Mouse (Mus musculus) erythroid progenitor cell, adult 5-6 weeks (primary cell): ENCODE data around the gene Mmp24. TPM values are rescaled to one million over a fixed set of nuclear protein-coding genes. Genes with fewer than 3 reads are reported as not detected.
A peak's percentile ranks its signal among the peaks of the same experiment; 100 is the strongest.
"Not testable (repeated sequence)": the region's sequence is repeated elsewhere in the genome, so short reads cannot be mapped to it uniquely, and the experiment has no call there.

Source experiments
- ATAC-seq: replicated peaks from 2 replicates; pipeline ENCODE4 v1.8.0; 2016; ENCODE audit warnings: moderate number of reproducible peaks, mild to moderate bottlenecking, moderate TSS enrichment, inconsistent platforms; ENCODE audit not compliant: poor library complexity, low FRiP score, severe bottlenecking
- total RNA-seq, 2 experiments: library from RNA; stranded (forward) in 1 of 2; stranded (reverse) in 1 of 2; fragments of 150-400 nt in 1 of 2; fragments of 186-747, 209-891 nt in 1 of 2; gene quantifications; 2 replicates each; pipeline versions ENCODE4 v1.2.3 to v1.2.4; 2015 to 2017; ENCODE audit warnings: low replicate concordance in 2 of 2

The Mmp24 gene
- total RNA-seq (2015; ENCODE audit: low replicate concordance) (not detected in 2 replicates), total RNA-seq (2017; ENCODE audit: low replicate concordance) (not detected in 2 replicates)

GRCm38 (mm10) chr2:155774927-155775684, at the start of gene Mmp24:
Mmp24 (plus strand) TSS chr2:155775342.
- ATAC-seq, result no peak

DNA sequence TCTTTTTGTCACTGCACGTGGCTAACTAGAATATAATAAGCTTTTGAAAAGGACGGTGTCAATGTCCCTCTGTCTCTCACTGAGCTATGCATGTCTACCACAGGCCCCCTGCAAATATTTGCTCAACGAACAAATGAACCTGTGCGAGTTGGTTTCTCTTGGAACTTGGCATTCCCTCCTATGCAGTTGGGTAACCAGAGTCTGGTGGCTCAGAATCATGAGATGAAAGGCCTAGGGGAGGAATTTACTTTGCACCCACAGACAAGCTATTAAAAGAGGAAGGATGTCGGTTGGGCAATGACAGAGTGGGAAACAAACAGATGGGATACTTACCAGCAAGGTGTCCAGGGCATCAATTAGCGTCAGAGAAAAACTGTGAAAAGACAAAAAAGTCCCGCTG, 48.8 kb upstream of the Mmp24 start:
- ATAC-seq, result no peak

DNA sequence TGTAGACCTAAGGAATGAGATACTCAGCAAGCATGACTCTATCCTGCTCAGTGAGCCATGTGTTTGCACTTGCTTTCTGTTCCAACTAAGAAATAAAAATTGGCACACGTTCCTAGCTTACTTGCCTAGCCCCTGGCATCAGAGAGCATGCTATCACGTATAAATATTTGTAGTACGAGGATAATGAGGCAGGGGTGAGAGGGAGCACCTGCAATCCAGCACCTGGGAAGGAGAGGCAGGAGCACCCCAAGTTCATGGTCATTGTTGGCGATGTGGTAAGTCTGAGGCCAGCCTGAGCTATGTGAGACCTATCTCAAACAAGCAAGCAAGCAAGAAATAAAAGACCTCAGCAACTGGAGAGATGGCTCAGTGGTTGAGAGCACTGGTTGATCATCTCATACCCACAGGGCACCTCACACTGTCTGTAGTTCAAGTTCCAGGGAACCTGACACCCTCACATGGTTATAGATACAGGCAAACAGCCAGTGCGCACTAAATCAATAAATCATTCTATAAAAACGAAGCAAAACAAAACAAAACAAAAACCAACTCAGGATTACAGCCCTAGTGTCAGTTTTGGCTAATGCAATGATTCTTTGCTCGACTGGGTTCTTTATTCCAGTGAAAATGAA, 47.3 kb upstream of the Mmp24 start:
- no peak for ATAC-seq

DNA sequence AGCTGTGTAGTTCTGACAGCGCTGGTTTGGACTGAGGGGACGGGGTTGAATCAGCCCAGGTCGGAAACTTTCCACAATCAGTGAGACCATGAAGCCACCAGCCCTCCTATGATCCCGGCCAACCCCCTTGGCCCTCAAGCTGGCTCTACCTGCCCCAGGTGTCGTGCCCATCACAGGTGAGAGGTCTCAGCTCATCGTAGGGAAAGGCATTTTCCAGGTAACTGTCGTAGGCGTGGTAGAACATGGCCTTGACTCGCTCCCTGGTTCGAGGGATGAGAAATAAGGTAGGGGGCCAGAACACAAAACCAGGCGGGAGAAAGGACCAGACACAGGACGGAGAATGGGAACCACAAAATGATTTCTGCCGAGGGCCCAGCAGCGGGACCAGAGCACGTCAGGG, 46.4 kb upstream of the Mmp24 start:
- ATAC-seq, result no peak

DNA sequence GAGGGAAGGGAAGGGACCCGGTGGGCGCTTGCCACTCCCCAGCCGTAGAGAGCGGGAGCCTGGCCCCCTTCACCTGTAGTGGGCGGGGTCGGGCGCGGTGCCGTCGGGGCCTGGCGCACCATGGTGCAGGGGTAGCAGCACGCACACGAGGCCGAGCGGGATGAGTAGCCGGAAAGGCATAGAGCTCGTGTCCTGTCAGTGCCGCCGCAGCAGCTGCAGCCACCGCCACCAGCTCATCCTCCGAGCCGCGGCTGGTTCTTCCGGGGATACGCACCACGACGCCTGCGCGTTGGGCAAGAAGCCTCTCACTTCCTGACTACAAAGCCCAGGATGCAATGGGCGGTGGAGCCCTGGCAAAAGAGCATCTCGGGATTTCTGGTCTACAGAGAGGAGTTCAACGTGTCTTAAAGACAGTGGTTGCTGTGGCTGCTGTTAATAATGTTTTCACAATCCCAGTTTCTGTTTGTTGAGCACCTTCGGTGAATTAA, 45.9 kb upstream of the Mmp24 start, which contains the start of gene Edem2:
TSS of gene Edem2 (minus strand) at position 318 of the 488 bp plus-strand sequence.
- ATAC-seq, result peak; percentile 99

GRCm38 (mm10) chr2:155735080-155735479, 40.1 kb upstream of the Mmp24 start:
- ATAC-seq, result no peak

DNA sequence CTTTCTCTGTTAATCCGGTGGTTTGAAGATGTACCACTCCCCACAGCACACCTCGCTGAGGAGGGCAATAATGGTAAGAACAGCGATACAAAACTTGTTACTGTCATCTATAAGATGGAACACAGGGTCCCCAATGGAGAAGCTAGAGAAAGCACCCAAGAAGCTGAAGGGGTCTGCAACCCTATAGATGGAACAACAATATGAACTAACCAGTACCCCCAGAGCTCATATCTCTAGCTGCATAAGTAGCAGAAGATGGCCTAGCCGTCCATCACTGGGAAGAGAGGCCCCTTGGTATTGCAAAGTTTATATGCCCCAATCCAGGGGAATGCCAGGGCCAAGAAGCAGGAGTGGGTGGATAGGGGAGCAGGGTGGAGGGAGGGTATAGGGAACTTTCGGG, 39.4 kb upstream of the Mmp24 start, which contains the start of gene Gm17581:
TSS of gene Gm17581 (minus strand) at position 101 of the 400 bp plus-strand sequence.
- ATAC-seq, result not testable (repeated sequence)

DNA sequence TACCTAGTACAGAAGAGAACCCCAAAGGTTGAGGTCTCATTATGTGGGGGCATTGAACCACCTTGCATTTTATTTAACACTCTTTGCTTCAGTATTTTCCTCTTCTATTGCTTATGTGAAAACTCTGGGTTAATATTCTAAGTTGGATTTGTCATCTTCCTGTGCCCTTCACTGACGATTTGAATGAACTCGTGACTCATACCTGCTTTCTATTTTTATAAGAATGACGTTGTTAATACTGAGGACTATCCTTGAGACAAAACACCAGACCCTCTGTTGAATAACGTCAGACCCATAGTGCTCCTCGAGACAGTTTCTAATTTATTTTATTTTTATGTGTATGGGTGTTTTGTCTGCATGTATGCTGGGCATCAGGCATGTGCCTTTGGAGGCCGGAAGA, 38.2 kb upstream of the Mmp24 start:
- no peak for ATAC-seq

- no peak for ATAC-seq
These were observed 37.3 kb upstream of the Mmp24 start for GRCm38 (mm10) chr2:155737803-155738202.

GRCm38 (mm10) chr2:155742211-155742610, 32.9 kb upstream of the Mmp24 start:
- ATAC-seq, result no peak

DNA sequence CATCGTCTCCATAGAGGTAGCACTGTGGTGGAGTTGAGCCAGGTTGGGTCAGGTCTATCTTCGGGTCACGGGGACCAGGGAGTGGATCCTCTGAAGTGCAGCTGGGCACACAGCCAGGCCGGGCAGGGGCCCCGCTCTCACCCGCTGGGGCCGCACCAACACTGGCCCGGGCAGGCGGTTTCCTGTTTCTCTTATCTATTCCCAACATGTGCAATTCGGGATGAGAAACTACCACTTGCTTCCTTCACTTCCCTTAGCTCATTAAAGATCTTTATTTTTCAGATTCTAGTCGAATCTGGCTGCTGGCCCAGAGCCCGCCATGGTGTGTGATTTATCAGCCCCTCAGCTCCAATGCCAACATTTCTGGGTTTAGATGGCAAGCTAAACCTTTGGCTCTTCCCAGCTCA, 32.2 kb upstream of the Mmp24 start:
- ATAC-seq, result no peak

- no peak for ATAC-seq
These were observed 31.8 kb upstream of the Mmp24 start for GRCm38 (mm10) chr2:155743351-155743750.

DNA sequence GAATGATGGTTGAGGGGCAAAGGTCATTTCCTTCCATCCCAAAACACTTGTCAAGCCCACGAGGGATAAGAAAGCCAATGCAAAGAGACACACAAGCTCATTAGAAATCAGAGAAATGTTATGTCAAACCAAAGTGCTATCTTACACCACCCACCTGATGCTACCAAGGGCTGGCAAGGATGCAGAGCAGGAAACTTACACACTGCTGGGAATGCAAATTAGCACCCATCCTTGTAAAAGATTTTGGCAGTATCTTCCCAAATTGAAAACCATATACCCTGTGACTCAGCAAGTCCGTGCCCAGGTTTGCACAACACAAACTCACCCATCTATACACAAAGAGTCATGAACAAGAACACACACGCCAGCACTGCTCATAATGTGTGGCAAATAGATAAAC, 29.7 kb upstream of the Mmp24 start:
- ATAC-seq, result no peak

GRCm38 (mm10) chr2:155749394-155749793, 25.7 kb upstream of the Mmp24 start:
- no peak for ATAC-seq

DNA sequence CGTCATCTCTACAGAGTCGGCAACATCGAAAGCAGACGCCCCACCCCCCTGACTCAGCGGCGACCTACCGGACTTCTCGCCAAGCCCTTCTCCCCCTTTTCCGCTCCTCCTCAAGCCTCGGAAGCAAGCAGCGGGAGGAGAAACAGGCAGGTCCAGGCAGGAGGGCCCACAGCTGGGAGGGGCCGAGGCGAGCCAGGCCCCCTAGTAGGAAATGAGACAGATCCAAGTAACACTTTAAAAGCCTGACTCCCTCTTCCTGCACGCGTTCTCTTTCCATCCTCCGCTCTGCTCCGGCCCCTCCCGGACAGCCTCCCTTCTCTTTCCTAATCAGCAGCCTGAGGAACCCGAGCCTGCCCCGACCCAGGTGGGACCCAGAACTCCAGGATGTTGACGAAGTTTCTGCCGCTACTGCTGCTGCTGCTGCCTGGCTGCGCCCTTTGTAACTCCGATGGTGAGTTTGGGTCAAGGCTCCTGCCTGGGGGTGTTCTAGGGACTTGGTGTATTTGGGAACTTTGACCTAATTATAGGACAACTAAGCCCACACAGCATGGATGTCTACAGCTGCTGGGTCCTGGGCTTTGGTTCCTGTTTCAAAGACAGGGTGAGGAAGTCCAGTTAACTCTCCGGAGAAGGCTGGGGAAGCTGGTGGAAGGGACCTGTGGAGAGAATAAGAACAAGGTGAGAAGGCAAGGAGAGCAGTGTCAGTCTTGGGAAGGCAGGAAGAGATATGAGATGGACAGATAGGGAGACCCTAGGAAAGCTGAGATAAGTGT, 23.9 kb upstream of the Mmp24 start, which contains the start of gene Procr:
TSS of gene Procr (plus strand) at position 104 of the 773 bp plus-strand sequence.
- no peak for ATAC-seq

DNA sequence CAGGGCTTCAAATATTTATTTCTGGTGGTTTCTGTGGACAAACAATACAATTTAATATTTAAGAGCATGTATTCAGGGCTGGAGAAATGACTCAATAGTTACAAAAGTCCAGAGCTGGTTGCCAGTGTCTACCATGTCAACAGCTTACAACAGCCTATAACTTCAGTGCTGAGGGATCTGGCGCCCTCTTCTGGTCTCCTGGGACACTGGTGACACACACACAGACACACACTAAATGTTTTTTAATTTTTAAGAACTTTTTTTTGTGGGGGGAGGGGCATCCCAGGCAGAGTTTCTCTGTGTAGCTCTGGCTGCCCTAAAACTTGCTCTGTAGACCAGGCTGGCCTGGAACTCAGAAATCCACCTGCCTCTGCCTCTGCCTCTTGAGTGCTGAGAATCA, 19.4 kb upstream of the Mmp24 start:
- no peak for ATAC-seq

GRCm38 (mm10) chr2:155756855-155757566, 18.1 kb upstream of the Mmp24 start:
- no peak for ATAC-seq

- peak; percentile 60 for ATAC-seq
These were observed 10.3 kb upstream of the Mmp24 start for GRCm38 (mm10) chr2:155764679-155765418.

- no peak for ATAC-seq
These were observed 1.5 kb upstream of the Mmp24 start for GRCm38 (mm10) chr2:155773664-155774063.
